Mouse (Mus musculus): ENCODE measurements around the gene Igfbpl1.

Gene Igfbpl1

GRCm38 (mm10) chr4:45826275-45827040, at the start of gene Igfbpl1:
Igfbpl1 (minus strand) TSS chr4:45826923.
- ATAC-seq (ENCODE audit: low TSS enrichment): no peak

DNA sequence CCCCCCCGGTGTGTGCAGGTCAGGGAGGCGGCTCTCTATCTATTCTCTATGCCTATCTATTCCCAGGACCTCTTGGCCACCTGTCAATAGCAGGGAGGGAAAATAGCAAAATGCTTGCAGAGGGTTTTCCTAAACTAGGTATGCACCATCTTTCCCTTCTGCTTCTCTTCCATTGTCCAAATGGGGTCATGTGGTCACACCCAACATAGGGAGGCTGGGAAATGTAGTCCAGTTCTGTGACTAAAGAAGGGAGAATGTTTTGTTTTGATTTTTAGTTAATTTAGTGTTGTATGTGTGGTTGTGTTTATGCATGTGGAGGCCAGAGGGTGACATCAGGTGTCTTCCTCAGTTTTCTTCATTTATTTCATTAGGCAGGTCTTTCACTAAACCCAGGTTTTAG, 45.4 kb upstream of the Igfbpl1 start:
- no peak for ATAC-seq (ENCODE audit: low TSS enrichment)

GRCm38 (mm10) chr4:45869021-45869815, 42.5 kb upstream of the Igfbpl1 start:
- ATAC-seq (ENCODE audit: low TSS enrichment): no peak

DNA sequence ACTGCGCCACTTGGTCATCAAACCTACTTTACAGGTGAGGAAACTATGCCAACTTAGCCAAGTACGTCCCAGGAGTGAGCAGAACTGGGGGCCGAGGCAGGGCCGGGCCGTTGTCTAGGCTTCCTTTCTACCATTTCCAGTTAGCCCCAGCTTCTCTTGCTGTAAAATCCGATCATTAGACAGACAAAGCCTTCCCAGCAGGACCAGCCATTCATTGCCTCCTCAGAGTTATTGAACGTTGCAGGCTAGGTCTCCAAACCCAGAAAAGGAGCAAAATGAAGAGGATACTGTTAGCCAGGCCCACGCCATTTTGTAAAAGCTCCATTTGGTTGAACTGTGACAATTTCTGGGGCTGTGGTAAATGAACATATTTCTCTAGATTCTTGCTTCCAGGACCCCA, 40.7 kb upstream of the Igfbpl1 start:
- no peak for ATAC-seq (ENCODE audit: low TSS enrichment)

DNA sequence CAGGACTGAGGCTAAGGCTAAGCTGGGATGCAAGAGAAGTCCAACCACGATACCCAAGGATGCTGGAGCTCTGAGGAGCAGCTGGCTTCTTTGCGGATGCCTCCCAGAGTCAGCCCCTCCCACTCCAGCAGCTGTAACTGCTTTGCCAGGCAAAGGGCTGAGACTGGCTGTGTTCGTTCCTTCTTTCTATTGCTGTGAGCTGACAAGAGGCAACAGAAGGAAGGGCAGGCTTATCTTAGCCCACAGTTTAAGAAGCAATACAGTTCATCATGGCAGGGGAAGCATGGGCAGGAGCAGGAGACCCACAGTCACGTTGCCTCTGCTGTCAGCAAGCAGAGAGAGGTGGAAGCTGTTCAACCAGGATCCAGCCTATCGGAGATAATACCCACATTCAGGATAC, 34.4 kb upstream of the Igfbpl1 start:
- ATAC-seq (ENCODE audit: low TSS enrichment): no peak

GRCm38 (mm10) chr4:45855803-45856424, 29.2 kb upstream of the Igfbpl1 start:
- peak; percentile 94 for ATAC-seq (ENCODE audit: low TSS enrichment)

DNA sequence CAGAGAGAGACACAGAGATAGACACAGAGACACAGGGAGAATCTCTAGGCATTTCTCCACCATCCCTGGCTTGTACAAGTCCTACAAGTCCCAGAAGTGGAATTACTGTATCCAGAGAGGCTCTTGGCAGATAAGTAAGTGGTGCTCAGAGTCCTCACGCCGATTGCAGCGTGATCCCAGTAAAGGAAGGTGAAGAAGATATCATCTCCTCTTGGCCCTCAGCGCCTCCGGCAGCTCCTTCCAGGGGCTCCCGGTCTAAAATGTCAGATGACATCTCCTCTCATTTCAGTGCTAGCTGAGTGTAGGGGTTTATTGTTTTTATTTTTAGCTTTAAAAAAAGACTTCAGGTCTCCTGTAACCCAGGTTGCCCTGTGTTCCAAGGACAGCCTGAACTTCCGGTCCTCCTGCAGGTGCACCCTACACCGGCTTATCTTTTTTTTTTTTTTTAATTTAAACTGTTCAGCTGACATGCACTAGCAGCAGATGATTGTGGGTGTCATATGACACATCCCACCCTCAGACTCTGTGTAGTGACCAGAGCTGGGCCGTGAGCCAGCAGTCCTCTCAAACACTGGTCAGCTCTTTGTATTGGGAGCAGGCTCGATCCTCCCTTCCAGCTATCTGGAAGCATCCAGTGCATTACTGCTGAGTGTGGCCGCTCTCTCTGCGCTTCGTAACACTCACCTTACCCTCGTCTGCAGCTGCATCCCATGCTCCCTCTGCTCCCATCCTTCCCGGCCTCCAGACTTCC, 26.9 kb upstream of the Igfbpl1 start:
- ATAC-seq (ENCODE audit: low TSS enrichment): no peak

DNA sequence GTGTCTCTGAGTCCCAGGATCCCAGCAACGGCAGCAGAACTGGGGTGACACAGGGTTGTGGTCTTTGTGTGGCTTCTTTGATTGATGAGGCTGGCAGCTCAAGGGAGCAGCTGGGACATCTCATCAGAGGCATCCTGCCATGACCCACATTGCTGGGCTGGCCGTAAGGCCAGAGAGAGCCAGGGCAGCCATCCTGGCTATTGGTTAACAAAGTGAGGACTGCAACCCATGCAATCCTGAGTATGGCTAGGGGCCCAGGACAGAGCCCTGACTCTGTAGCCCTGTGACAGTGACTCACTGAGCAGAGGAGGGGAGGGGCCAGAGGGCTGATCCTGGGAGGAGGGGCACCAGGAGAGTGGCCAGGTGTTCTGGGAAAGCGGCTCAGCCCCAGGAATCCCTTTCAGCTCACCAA, 24.9 kb upstream of the Igfbpl1 start:
- no peak for ATAC-seq (ENCODE audit: low TSS enrichment)

DNA sequence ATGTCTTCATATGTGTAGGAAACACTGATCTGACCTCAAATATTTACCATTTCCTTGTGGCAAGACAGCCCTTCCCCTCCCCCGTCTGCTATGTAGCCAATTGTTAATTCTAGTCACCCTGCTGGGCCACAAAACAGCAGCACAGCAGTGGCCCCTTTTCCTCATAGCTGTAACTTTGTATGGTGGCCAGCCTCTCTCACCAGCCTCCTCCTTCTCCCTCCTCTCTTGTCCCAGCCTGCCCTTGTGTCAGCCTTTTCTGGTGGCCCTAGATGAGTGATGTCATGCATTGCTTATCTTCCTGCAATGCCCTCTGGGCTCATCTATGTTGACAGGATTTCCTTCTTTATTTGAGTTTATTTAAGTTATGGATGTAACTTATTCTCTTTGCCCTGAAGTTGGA, 22.7 kb upstream of the Igfbpl1 start:
- no peak for ATAC-seq (ENCODE audit: low TSS enrichment)

DNA sequence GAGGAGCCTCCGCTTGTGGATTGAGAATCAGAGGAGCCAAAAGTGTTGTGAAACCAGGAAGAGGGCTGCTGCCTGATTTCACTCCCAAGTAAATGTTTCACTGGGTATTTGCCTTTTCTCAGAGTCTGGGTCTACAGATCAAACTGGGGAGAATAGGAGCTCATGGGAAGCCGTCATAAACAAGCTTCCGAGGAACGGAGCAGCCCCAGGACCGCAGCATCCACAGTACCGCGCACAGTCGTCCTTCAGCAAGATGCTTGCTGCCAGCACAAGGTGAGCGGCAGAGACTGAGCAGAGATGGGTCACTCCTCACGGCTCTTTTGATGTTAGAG, 22.1 kb upstream of the Igfbpl1 start:
- no peak for ATAC-seq (ENCODE audit: low TSS enrichment)

DNA sequence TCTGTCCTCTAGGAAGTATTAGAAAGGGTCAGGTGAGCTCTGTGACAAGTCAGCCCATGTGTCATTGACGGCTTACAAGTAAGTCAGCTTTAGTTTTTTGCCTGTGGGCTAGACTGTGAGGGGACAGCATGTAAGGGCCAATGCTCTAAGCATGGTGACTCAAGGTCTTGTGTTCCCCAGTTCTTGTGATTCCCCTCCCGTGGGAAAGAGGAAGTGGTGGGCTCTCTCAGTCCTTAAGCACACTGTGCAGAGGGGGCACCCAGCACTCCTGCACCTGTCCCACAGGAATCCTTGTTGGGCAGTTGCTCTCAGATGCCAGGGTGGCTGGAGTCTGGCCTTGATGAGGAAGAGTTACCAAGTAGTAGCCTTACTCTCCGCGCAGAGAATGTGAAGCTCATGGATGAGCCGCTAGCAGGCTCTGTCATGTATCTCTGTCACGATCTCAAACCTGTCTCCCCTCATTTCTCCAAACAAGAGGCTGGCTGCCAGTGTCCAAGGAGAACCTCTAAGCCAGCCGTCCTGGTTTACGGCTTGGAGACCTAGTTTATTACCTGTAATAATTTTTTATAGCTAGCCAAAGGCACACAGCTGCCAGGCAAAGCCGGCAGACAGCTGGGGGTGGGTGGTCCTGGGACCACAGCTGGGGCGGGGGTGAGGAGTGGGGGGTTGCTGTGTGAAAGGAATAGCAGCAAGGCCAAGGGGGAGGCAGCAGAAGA, 21.5 kb upstream of the Igfbpl1 start, which contains the start of gene Stra6l:
TSS of gene Stra6l (plus strand) at position 556 of the 716 bp plus-strand sequence.
- ATAC-seq (ENCODE audit: low TSS enrichment): no peak

DNA sequence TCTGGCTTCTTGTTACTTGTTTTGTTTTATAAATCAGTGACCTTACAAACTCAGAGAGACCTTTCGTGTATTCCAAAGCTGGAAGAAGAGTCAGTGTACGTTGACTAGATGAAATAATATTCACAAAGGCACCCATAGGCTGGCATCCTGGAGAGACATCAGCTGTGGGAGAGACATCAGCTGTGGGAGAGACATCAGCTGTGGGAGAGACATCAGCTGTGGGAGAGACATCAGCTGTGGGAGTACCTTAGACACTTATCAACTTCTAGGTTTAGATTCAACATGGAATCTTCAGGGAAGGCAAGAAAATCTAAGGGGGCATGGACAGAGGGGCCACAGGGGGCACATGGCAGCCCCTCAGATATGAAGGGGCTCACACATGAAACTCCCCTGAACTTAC, 19.5 kb upstream of the Igfbpl1 start:
- ATAC-seq (ENCODE audit: low TSS enrichment): no peak

DNA sequence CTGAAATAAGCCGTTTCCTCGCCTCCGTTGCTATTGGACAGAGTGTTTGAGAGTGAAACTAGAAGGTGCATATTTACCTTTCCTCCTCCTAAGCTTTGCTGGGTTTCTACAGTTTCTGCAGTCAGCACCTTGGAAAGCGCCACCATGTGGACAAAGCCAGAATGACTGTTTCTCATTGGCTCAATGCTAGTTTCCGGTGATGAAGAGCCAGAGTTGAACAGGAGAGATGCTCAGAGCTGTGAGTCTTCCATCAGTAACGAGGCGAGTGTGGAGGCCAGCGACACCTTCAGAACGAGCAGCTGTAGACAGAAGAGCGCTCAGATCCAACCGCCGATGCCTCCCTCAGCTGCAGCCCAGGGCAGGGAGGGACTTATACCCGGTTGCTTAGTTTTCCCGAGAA, 17.6 kb upstream of the Igfbpl1 start:
- peak; percentile 81 for ATAC-seq (ENCODE audit: low TSS enrichment)

DNA sequence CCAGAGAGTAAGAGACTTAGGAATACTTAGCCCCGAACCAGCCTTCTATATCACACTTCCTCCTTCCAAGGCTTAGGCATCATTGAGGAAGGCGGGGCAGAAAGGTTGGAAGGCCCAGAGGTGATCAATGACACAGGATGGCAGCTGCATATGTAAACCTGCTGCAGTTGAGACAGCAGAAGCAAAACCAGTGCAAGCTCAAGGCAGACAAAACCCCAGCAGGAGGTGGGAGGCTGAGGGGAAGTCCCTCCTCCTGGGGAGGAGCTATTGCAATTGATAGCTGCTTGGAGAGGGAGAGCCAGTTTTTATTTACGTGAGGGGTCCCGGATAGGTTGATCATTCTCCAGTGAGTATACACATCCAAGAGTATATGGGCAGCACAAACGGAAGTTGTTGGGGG, 6.7 kb upstream of the Igfbpl1 start:
- no peak for ATAC-seq (ENCODE audit: low TSS enrichment)

DNA sequence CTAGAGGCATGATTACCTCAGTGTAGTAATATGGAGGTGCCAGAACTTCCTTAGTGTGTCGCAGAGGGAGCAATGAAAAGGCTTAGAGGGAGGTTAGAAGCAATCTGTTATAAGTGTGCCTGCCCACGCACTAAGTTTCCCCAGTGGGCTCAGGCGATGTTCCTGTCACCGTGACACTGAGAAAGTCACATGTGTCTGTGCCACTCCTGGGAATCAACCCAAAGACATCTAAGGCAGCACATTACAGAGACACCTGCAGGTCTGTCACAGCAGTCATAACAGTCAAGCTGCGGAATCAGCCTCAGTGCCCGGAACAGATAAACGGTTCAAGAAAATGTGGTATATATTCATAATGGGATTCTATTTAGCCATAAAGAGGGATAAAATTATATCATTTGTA, 5.3 kb upstream of the Igfbpl1 start:
- peak; percentile 81 for ATAC-seq (ENCODE audit: low TSS enrichment)

DNA sequence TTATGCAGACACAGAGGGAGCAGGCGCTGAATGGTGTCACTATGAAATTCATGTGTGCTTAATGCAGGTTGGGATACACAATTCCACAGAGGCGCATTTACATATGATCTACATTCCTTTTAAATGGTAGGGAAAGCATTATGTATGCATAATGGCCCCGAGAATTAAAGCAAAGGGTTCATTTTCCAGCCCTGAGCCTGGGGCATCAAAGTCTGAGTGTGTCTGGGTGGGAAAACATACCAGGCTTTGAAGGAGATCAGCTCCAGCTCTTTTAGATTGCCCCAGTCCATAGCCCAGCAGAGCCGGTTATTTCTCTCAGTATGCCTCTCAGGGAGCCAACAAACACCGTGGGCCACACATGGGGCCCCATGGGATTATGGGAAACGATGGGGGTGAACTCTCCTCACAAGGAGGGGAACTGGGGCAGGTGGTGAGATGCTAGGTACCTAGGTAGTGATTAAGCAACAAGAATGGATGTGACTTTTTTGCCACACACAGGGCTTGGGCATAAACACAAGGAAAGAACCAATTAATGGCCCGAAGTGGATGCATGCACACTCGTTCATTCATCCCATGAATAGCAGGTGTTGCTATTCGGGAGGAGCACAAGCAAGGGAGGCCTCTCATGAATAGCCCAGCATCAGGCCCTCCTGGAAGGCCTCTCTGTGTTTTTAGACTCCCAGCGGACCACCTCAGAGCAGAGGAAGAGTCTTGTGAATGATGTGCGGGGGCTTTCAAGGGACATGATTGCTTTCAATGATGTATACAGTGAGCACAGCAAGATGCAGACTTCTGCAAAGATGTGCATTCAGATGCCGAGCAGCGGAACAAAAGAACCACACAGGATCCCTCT, 3.4 kb upstream of the Igfbpl1 start:
- no peak for ATAC-seq (ENCODE audit: low TSS enrichment)

- ATAC-seq (ENCODE audit: low TSS enrichment): no peak
These were observed 1.8 kb downstream of the Igfbpl1 start for GRCm38 (mm10) chr4:45824761-45825556.

- ATAC-seq (ENCODE audit: low TSS enrichment): no peak
These were observed 2.5 kb downstream of the Igfbpl1 start for GRCm38 (mm10) chr4:45824049-45824760.

All from frontal cortex, adult (tissue).